ENCODE assay signal across 29 mouse cellular contexts in the genomic region with DNA sequence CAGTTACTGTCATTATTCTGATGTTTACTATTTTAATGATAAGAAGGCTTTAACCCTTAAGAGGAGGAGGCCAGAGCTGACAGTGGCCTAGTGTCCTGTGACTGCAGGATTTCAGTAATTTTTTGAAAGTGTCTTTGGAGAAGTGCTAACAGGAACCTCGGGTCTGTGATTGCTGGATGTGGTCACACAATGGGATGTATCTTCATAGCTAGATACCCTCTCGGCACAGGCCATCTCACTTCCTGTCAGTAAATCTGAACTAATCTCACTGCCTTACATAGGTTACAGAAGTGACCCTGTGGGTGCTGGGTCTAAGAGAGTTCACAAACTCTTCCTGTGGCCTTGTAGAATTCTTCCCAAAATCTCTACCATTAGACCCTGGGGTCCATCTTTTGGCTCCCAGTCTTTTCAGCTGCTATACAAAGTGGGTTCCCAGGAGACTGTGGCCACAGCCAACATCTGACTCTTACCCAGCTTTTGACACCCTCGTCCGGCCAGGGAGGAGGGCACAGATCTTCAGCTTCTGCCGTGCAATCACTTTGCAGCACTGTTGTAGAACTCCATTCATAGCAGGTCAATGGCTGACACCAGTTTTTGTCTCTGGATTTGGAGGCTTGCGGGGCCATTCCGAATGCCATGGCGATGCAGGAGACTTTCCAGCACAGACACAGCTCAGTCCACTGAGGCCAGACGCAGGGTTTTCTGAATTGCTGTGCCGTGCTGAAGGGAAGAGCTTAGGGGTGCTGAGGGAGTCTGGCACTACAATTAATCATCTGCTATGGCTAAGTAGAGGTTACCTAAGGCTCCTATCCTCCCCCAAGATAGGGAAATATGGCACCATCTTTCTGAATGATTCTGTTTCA.
A peak's percentile ranks its signal among the peaks of the same experiment; 100 is the strongest.
DNase-seq lines count a peak whose midpoint lies in the region; ATAC-seq and TF ChIP-seq lines count a peak whose summit lies in the region.
"Had no signal": no experiment of that assay in that cellular context is flagged by ENCODE, and none has a peak within 500 bp of the region (broad histone marks: within the 10 kb centered on the region; RNA-seq: fewer than 3 reads in every experiment).

No protein-coding gene starts in this region.

- no peaks in the 10 kb centered on the region; the same call in 1 of the 2 replicates for H3K4me1 ChIP-seq in hindbrain, embryonic 14.5 days (replicated peaks; ENCODE audit: control insufficient read depth, insufficient read depth, low read length)
- H3K4me1 ChIP-seq in hindbrain, embryonic 12.5 days: 0 out of 2 replicates have a peak, but pooled peaks cover 3% of the 10 kb centered on the region
- H3K4me1 ChIP-seq in spleen, adult 2 months (ENCODE audit: control insufficient read depth, insufficient read depth, insufficient read length): peaks cover 20% of the 10 kb centered on the region; the same call in 1 of the 2 replicates
- no peaks in the 10 kb centered on the region for H3K4me1 ChIP-seq in hindbrain, embryonic 16.5 days (ENCODE audit: control insufficient read depth, insufficient read depth, low read depth, low read length)
- H3K4me1 ChIP-seq: forebrain, embryonic 12.5 days; heart, embryonic 12.5 days; kidney, embryonic 15.5 days; stomach, embryonic 15.5 days had no signal

- TF ChIP-seq POLR2A in spleen, adult 2 months (IDR thresholded peaks at IDR 0.05; ENCODE audit: low read depth, low read length): no peak

- WGBS in hindbrain, embryonic 14.5 days: 46% methylated on average over 10 of the region's 10 CpGs
- WGBS in hindbrain, embryonic 12.5 days: 64% methylated on average over 10 of the region's 10 CpGs
- 65% methylated on average over 10 of the region's 10 CpGs for WGBS in spleen, adult 2 months
- 50% methylated on average over 10 of the region's 10 CpGs for WGBS in hindbrain, embryonic 16.5 days

- H3K27ac ChIP-seq in hindbrain, embryonic 14.5 days: no peak overlapping the region
- no peak overlapping the region for H3K27ac ChIP-seq in hindbrain, embryonic 12.5 days
- 0 out of 2 replicates have a peak overlapping the region, but pooled peaks have one; percentile 17 for H3K27ac ChIP-seq in spleen, adult 2 months (ENCODE audit: insufficient read depth, low read length)
- no peak overlapping the region for H3K27ac ChIP-seq in hindbrain, embryonic 16.5 days (ENCODE audit: low read depth, low read length)
- H3K27ac ChIP-seq: embryonic facial prominence, embryonic 10.5 days; embryonic facial prominence, embryonic 15.5 days; forebrain, embryonic 12.5 days; kidney, embryonic 15.5 days; liver, embryonic 14.5 days; midbrain, embryonic 12.5 days; stomach, embryonic 15.5 days had no signal

- DNase-seq in hindbrain, embryonic 14.5 days (ENCODE audit: low spot score): no peak
- DNase-seq in spleen, adult 2 months (ENCODE audit: low read depth in 1 of 2, low spot score in 2 of 2): no peak
- DNase-seq in spleen, postnatal 10 days (ENCODE audit: low spot score in 2 of 2): no peak
- DNase-seq in splenic B cell, adult 2 months (ENCODE audit: low read depth, low spot score): peak; percentile 67
- DNase-seq in ovary, adult 18-20 months (ENCODE audit: low spot score): no peak
- DNase-seq: adrenal gland, postnatal 25 days; cerebellum, adult 18-20 months; forebrain, postnatal 0 days; gastrocnemius, postnatal 10 days; heart, adult 18-20 months; heart, postnatal 4 days; kidney, adult 18-20 months; kidney, postnatal 25 days; lung, embryonic 14.5 days; lung, postnatal 14 days; retina, postnatal 1 day; right cerebral cortex, postnatal 25 days; thymus, postnatal 25 days had no signal

- no peak for TF ChIP-seq CTCF in spleen, adult 2 months (IDR thresholded peaks at IDR 0.05; ENCODE audit: extremely low read depth, insufficient read depth, insufficient read length, insufficient replicate concordance)

- H3K9me3 ChIP-seq in hindbrain, embryonic 14.5 days (ENCODE audit: control insufficient read depth, low read length): no peaks in the 10 kb centered on the region
- H3K9me3 ChIP-seq in hindbrain, embryonic 12.5 days (replicated peaks): no peaks in the 10 kb centered on the region
- H3K9me3 ChIP-seq in hindbrain, embryonic 16.5 days (ENCODE audit: control insufficient read depth, low read length): no peaks in the 10 kb centered on the region
- H3K9me3 ChIP-seq: embryonic facial prominence, embryonic 10.5 days; embryonic facial prominence, embryonic 15.5 days; forebrain, embryonic 12.5 days; heart, embryonic 12.5 days; kidney, embryonic 15.5 days; megakaryocyte, embryonic 14.5 days; midbrain, embryonic 12.5 days; stomach, embryonic 15.5 days had no signal

- no peak overlapping the region for H3K9ac ChIP-seq in hindbrain, embryonic 14.5 days
- no peak overlapping the region for H3K9ac ChIP-seq in hindbrain, embryonic 12.5 days
- H3K9ac ChIP-seq in hindbrain, embryonic 16.5 days (ENCODE audit: low read depth, low read length): no peak overlapping the region
- H3K9ac ChIP-seq: embryonic facial prominence, embryonic 15.5 days; forebrain, embryonic 12.5 days; forebrain, postnatal 0 days; heart, embryonic 12.5 days; kidney, embryonic 15.5 days; liver, embryonic 14.5 days; lung, embryonic 14.5 days; midbrain, embryonic 12.5 days; stomach, embryonic 15.5 days had no signal

- no peak overlapping the region for H3K4me3 ChIP-seq in hindbrain, embryonic 14.5 days (replicated peaks; ENCODE audit: low read length)
- H3K4me3 ChIP-seq in hindbrain, embryonic 12.5 days: no peak overlapping the region
- no peak overlapping the region for H3K4me3 ChIP-seq in spleen, adult 2 months (ENCODE audit: extremely low read depth, insufficient read depth, insufficient read length)
- H3K4me3 ChIP-seq in hindbrain, embryonic 16.5 days (ENCODE audit: low read length): no peak overlapping the region
- H3K4me3 ChIP-seq: embryonic facial prominence, embryonic 10.5 days; embryonic facial prominence, embryonic 15.5 days; forebrain, embryonic 12.5 days; heart, embryonic 12.5 days; kidney, embryonic 15.5 days; megakaryocyte, embryonic 14.5 days; midbrain, embryonic 12.5 days; stomach, embryonic 15.5 days had no signal

- ATAC-seq in hindbrain, embryonic 14.5 days (ENCODE audit: low FRiP score): peak; percentile 21; the same call in 1 of the 2 replicates
- ATAC-seq in hindbrain, embryonic 12.5 days (ENCODE audit: low FRiP score): no peak
- ATAC-seq in hindbrain, embryonic 16.5 days: peak; percentile 85
- ATAC-seq: forebrain, postnatal 0 days had no signal

- H3K27me3 ChIP-seq in hindbrain, embryonic 14.5 days (ENCODE audit: control insufficient read depth, insufficient read depth, low read length): no peaks in the 10 kb centered on the region
- H3K27me3 ChIP-seq in hindbrain, embryonic 12.5 days: no peaks in the 10 kb centered on the region
- no peaks in the 10 kb centered on the region for H3K27me3 ChIP-seq in spleen, adult 2 months (ENCODE audit: control insufficient read depth, insufficient read depth, low read length)
- H3K27me3 ChIP-seq in hindbrain, embryonic 16.5 days (replicated peaks; ENCODE audit: control insufficient read depth, insufficient read depth, low read length): no peaks in the 10 kb centered on the region
- H3K27me3 ChIP-seq in splenic B cell, adult 2 months (ENCODE audit: control insufficient read depth, insufficient read depth, low read length, poor library complexity, severe bottlenecking): no peaks in the 10 kb centered on the region
- H3K27me3 ChIP-seq: embryonic facial prominence, embryonic 15.5 days; heart, embryonic 12.5 days; kidney, embryonic 15.5 days; midbrain, embryonic 12.5 days; stomach, embryonic 15.5 days had no signal

- H3K36me3 ChIP-seq in hindbrain, embryonic 14.5 days (replicated peaks; ENCODE audit: control insufficient read depth, insufficient read depth): no peaks in the 10 kb centered on the region
- H3K36me3 ChIP-seq in hindbrain, embryonic 12.5 days: no peaks in the 10 kb centered on the region
- no peaks in the 10 kb centered on the region for H3K36me3 ChIP-seq in spleen, adult 2 months (ENCODE audit: control insufficient read depth, insufficient read depth, low read length)
- no peaks in the 10 kb centered on the region for H3K36me3 ChIP-seq in hindbrain, embryonic 16.5 days (ENCODE audit: control insufficient read depth, insufficient read depth, low read length)
- H3K36me3 ChIP-seq in splenic B cell, adult 2 months (ENCODE audit: control insufficient read depth, insufficient read depth, low read length, poor library complexity, severe bottlenecking): no peaks in the 10 kb centered on the region
- H3K36me3 ChIP-seq: embryonic facial prominence, embryonic 10.5 days; embryonic facial prominence, embryonic 15.5 days; forebrain, embryonic 12.5 days; heart, embryonic 12.5 days; kidney, embryonic 15.5 days; midbrain, embryonic 12.5 days; stomach, embryonic 15.5 days had no signal

- no peak overlapping the region for H3K4me2 ChIP-seq in hindbrain, embryonic 14.5 days (replicated peaks)
- no peak overlapping the region for H3K4me2 ChIP-seq in hindbrain, embryonic 12.5 days (replicated peaks)
- no peak overlapping the region for H3K4me2 ChIP-seq in hindbrain, embryonic 16.5 days (ENCODE audit: low read length)
- H3K4me2 ChIP-seq: embryonic facial prominence, embryonic 15.5 days; forebrain, embryonic 12.5 days; heart, embryonic 12.5 days; kidney, embryonic 15.5 days; lung, embryonic 14.5 days; midbrain, embryonic 12.5 days; stomach, embryonic 15.5 days had no signal
